Mouse (Mus musculus) R1 (cell line): Measurements from ENCODE around the gene Olfr1272.
"Not testable (repeated sequence)": the region's sequence is repeated elsewhere in the genome, so short reads cannot be mapped to it uniquely, and the experiment has no call there.

Source experiments
- DNase-seq: peaks from one replicate; pipeline ENCODE4 v3.0.0-alpha.2; 2018; ENCODE audit warnings: low read depth, low spot score

Gene Olfr1272

DNA sequence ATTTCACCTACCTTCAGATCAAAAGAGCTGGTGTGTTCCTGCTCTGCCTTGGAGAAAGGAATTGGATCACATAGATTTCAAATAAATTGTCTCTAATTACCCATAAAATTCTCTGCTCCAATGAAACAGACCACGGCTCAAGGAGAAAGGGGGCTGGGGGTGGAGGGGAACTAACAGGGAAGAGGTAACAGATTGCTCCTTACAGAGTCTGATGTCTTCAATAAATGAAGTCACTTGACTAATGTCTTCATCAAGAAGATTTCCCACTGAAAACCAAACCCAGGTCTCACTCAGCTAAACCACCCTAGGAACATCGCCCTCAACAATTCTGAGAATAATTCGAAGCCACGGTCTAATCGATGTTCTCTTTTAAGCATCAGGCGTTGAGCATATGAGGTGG, at the start of gene Olfr1272:
TSS of gene Olfr1272 (minus strand) at position 101 of the 400 bp plus-strand sequence.
- DNase-seq: no peak

DNA sequence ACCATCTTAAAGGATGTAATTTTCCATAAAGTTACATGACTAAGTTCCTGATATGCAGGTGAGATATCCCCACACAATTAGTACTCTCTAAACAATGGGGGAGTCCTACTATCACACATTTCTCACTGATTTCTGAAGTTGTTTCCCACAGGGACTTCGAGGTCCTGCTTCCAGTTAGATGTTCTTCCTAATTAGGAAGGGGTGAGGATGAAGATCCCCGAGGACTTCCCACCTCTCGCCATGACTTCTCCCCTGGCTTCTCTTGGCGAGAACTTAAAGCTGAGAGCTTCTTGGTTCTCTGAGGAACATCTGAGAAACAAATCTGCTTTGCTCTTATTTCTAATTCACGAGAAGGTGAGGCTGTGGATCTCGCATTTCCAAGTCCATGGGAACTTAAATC, 29.3 kb upstream of the Olfr1272 start, which contains the start of gene Gm13769:
TSS of gene Gm13769 (plus strand) at position 301 of the 400 bp plus-strand sequence.
- not testable (repeated sequence) for DNase-seq

DNA sequence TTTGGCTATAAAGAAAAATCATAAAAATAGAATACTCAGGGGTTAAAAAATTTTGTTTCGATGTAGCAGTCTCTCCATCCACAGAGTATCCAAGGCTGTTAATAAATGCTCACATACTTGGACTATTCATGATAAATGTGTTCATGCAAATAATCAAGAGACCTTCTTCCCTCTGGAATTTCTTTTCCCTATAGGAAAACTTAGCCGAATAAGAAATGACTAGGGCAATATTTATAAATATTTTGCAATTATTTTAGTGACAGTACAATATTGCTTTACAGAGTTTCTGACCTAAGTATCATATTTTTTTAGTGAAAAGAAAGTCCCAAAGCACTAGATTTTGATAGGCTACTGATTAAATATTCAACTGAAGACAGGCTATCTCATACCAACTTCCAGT, 21.7 kb downstream of the Olfr1272 start, which contains the start of gene Olfr1271:
TSS of gene Olfr1271 (minus strand) at position 101 of the 400 bp plus-strand sequence.
- DNase-seq: no peak

DNA sequence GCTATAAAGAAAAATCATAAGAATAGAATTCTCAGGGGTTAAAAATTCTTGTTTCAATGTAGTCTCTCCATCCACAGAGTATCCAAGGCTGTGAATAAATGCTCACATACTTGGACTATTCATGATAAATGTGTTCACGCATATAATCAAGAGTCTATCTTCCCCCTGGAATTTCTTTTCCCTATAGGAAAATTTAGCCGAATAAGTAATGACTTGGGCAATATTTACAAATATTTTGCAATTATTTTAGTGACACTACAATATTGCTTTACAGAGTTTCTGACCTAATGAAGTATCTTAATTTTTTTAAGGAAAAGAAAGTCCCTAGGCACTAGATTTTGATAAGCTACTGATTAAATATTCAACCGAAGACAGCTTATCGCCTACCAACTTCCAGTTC, 35.1 kb downstream of the Olfr1272 start, which contains the start of gene Olfr142:
TSS of gene Olfr142 (minus strand) at position 101 of the 400 bp plus-strand sequence.
- DNase-seq: no peak
